Mouse (Mus musculus): ENCODE data around the gene Acmsd. TPM values are rescaled to one million over a fixed set of nuclear protein-coding genes. Genes with fewer than 3 reads are reported as not detected.

The Acmsd gene
- polyA plus RNA-seq, 2 experiments: 4.5 to 7.1 TPM

GRCm38 (mm10) chr1:127774501-127774880, 45.3 kb downstream of the Acmsd start:
- no peak for DNase-seq (ENCODE audit: low read depth in 3 of 3, low spot score in 3 of 3)
- Histone ChIP-seq H3K4me3 (ENCODE audit: insufficient read depth in 1 of 2, low read depth in 2 of 2, low read length in 2 of 2) (peak overlapping the region; percentile 88 to 99), H3K27me3 (ENCODE audit: control insufficient read depth, insufficient read depth, low read length) (no peaks in the 10 kb centered on the region), H3K36me3 (replicated peaks; ENCODE audit: control insufficient read depth, insufficient read depth, low read depth) (peaks cover 21% of the 10 kb centered on the region), H3K9ac (replicated peaks) (peak overlapping the region; percentile 94), H3K9me3 (ENCODE audit: control insufficient read depth, low read length) (no peaks in the 10 kb centered on the region), H3K4me1 (replicated peaks; ENCODE audit: control insufficient read depth in 2 of 2, insufficient read depth in 2 of 2, low read length in 1 of 2) (peaks cover 22 to 28% of the 10 kb centered on the region in 2 experiments), H3K4me2 (ENCODE audit: low read depth) (peak overlapping the region; percentile 77), H3K27ac (peak overlapping the region; percentile 81)
- under 1% methylated on average over 31 of the region's 31 CpGs for WGBS (ENCODE audit: insufficient replicate concordance)
- TF ChIP-seq EP300 (IDR thresholded peaks at IDR 0.05; ENCODE audit: low read depth): no peak
- TF ChIP-seq CTCF (IDR thresholded peaks at IDR 0.05; ENCODE audit: low read depth): no peak
- ATAC-seq (ENCODE audit: insufficient read depth): peak; percentile 1

- no peak for ATAC-seq (ENCODE audit: insufficient read depth)
- peak overlapping the region; percentile 94 for H3K9ac ChIP-seq (replicated peaks)
- peak overlapping the region; percentile 88 to 99 for H3K4me3 ChIP-seq (ENCODE audit: insufficient read depth in 1 of 2, low read depth in 2 of 2, low read length in 2 of 2)
- WGBS (ENCODE audit: insufficient replicate concordance): 4% methylated on average over 10 of the region's 10 CpGs
- H3K4me1 ChIP-seq (replicated peaks; ENCODE audit: control insufficient read depth in 2 of 2, insufficient read depth in 2 of 2, low read length in 1 of 2): peaks cover 30 to 34% of the 10 kb centered on the region in 2 experiments
- peak overlapping the region; percentile 77 for H3K4me2 ChIP-seq (ENCODE audit: low read depth)
- no peak for TF ChIP-seq CTCF (IDR thresholded peaks at IDR 0.05; ENCODE audit: low read depth)
- no peak for TF ChIP-seq EP300 (IDR thresholded peaks at IDR 0.05; ENCODE audit: low read depth)
- no peaks in the 10 kb centered on the region for H3K9me3 ChIP-seq (ENCODE audit: control insufficient read depth, low read length)
- no peaks in the 10 kb centered on the region for H3K27me3 ChIP-seq (ENCODE audit: control insufficient read depth, insufficient read depth, low read length)
- H3K36me3 ChIP-seq (replicated peaks; ENCODE audit: control insufficient read depth, insufficient read depth, low read depth): peaks cover 21% of the 10 kb centered on the region
- H3K27ac ChIP-seq: peak overlapping the region; percentile 81
- no peak for DNase-seq (ENCODE audit: low read depth in 3 of 3, low spot score in 3 of 3)
These were observed 46.0 kb downstream of the Acmsd start for GRCm38 (mm10) chr1:127775206-127775720.

GRCm38 (mm10) chr1:127776246-127776645, 47.0 kb downstream of the Acmsd start:
- ATAC-seq (ENCODE audit: insufficient read depth) (no peak), DNase-seq (ENCODE audit: low read depth in 3 of 3, low spot score in 3 of 3) (no peak)
- Histone ChIP-seq H3K4me1 (replicated peaks; ENCODE audit: control insufficient read depth in 2 of 2, insufficient read depth in 2 of 2, low read length in 1 of 2) (peaks cover 37 to 39% of the 10 kb centered on the region in 2 experiments), H3K4me3 (ENCODE audit: insufficient read depth in 1 of 2, low read depth in 2 of 2, low read length in 2 of 2) (peak overlapping the region; percentile 45 to 99; a peak in 3 of 4 replicates), H3K4me2 (ENCODE audit: low read depth) (peak overlapping the region; percentile 77), H3K9ac (replicated peaks) (peak overlapping the region; percentile 59), H3K9me3 (ENCODE audit: control insufficient read depth, low read length) (no peaks in the 10 kb centered on the region), H3K27ac (peak overlapping the region; percentile 32), H3K36me3 (replicated peaks; ENCODE audit: control insufficient read depth, insufficient read depth, low read depth) (peaks cover 24% of the 10 kb centered on the region), H3K27me3 (ENCODE audit: control insufficient read depth, insufficient read depth, low read length) (no peaks in the 10 kb centered on the region)
- 49% methylated on average over 6 of the region's 6 CpGs for WGBS (ENCODE audit: insufficient replicate concordance)
- TF ChIP-seq CTCF (IDR thresholded peaks at IDR 0.05; ENCODE audit: low read depth) (no peak), EP300 (IDR thresholded peaks at IDR 0.05; ENCODE audit: low read depth) (no peak)

GRCm38 (mm10) chr1:127778611-127779010, 49.4 kb downstream of the Acmsd start:
- H3K4me1 ChIP-seq (replicated peaks; ENCODE audit: control insufficient read depth in 2 of 2, insufficient read depth in 2 of 2, low read length in 1 of 2): peaks cover 35% of the 10 kb centered on the region in 2 experiments

GRCm38 (mm10) chr1:127780142-127780541, 50.9 kb downstream of the Acmsd start:
- peak; percentile 47; the same call in 1 of the 2 replicates for ATAC-seq (ENCODE audit: insufficient read depth)
- H3K36me3 ChIP-seq (replicated peaks; ENCODE audit: control insufficient read depth, insufficient read depth, low read depth): peaks cover 28% of the 10 kb centered on the region
- no peak overlapping the region; the same call in 1 of the 2 replicates for H3K27ac ChIP-seq
- H3K27me3 ChIP-seq (ENCODE audit: control insufficient read depth, insufficient read depth, low read length): no peaks in the 10 kb centered on the region
- DNase-seq (ENCODE audit: low read depth in 3 of 3, low spot score in 3 of 3): no peak
- WGBS (ENCODE audit: insufficient replicate concordance): 5% methylated on average over 3 of the region's 3 CpGs
- no peaks in the 10 kb centered on the region for H3K9me3 ChIP-seq (ENCODE audit: control insufficient read depth, low read length)
- TF ChIP-seq CTCF (IDR thresholded peaks at IDR 0.05; ENCODE audit: low read depth) (no peak), EP300 (IDR thresholded peaks at IDR 0.05; ENCODE audit: low read depth) (no peak)
- H3K4me3 ChIP-seq (ENCODE audit: insufficient read depth in 1 of 2, low read depth in 2 of 2, low read length in 2 of 2): no peak overlapping the region
- H3K4me1 ChIP-seq (replicated peaks; ENCODE audit: control insufficient read depth in 2 of 2, insufficient read depth in 2 of 2, low read length in 1 of 2): peaks cover 35% of the 10 kb centered on the region in 2 experiments
- peak overlapping the region; percentile 39 for H3K4me2 ChIP-seq (ENCODE audit: low read depth)
- H3K9ac ChIP-seq (replicated peaks): peak overlapping the region; percentile 23

More at GRCm38 (mm10) chr1:127778611-127779010, 49.4 kb downstream of the Acmsd start:
- ATAC-seq (ENCODE audit: insufficient read depth) (no peak), DNase-seq (ENCODE audit: low read depth in 3 of 3, low spot score in 3 of 3) (no peak)
- H3K27ac ChIP-seq: no peak overlapping the region
- 78% methylated on average over 3 of the region's 3 CpGs for WGBS (ENCODE audit: insufficient replicate concordance)
- TF ChIP-seq CTCF (IDR thresholded peaks at IDR 0.05; ENCODE audit: low read depth) (no peak), EP300 (IDR thresholded peaks at IDR 0.05; ENCODE audit: low read depth) (no peak)
- H3K4me3 ChIP-seq (ENCODE audit: insufficient read depth in 1 of 2, low read depth in 2 of 2, low read length in 2 of 2): no peak overlapping the region
- H3K36me3 ChIP-seq (replicated peaks; ENCODE audit: control insufficient read depth, insufficient read depth, low read depth): peaks cover 28% of the 10 kb centered on the region
- H3K9me3 ChIP-seq (ENCODE audit: control insufficient read depth, low read length): no peaks in the 10 kb centered on the region
- 0 out of 2 replicates have a peak overlapping the region, but pooled peaks have one; percentile 8 for H3K4me2 ChIP-seq (ENCODE audit: low read depth)
- no peak overlapping the region for H3K9ac ChIP-seq (replicated peaks)
- H3K27me3 ChIP-seq (ENCODE audit: control insufficient read depth, insufficient read depth, low read length): no peaks in the 10 kb centered on the region
